ENCODE assay signal across 15 mouse cellular contexts in the genomic region with DNA sequence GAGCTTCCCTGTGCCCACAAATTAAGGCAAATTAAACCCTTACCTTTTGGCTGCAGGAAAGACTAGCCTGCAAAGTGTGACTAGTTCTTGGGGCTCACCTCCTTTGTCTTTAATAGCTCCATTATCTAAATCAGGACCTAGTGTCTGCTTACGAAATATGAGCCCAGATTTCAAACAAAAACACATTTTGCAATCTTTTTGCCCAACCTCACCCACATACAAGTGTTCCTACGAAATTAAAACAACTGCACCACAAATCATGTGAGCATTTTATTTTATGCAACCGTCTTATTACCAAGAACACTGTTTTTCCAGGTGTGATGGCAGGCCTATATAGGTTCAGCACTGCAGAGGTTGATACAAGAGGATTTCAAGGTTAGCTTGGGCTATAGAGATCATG. TPM values are rescaled to one million over a fixed set of nuclear protein-coding genes. Genes with fewer than 3 reads are reported as not detected.
DNase-seq lines count a peak whose midpoint lies in the region; ATAC-seq and TF ChIP-seq lines count a peak whose summit lies in the region.
"Had no signal": no experiment of that assay in that cellular context is flagged by ENCODE, and none has a peak within 500 bp of the region (broad histone marks: within the 10 kb centered on the region; RNA-seq: fewer than 3 reads in every experiment).

No protein-coding gene starts in this region.

- ATAC-seq in forebrain, embryonic 11.5 days (replicated peaks; ENCODE audit: low FRiP score), result no peak
- no peak for ATAC-seq in kidney, embryonic 15.5 days (replicated peaks; ENCODE audit: low FRiP score)
- ATAC-seq in liver, embryonic 13.5 days (ENCODE audit: low read depth), result no peak

- H3K36me3 ChIP-seq in forebrain, embryonic 10.5 days (replicated peaks), result 0 out of 2 replicates have a peak, but pooled peaks cover 3% of the 10 kb centered on the region
- H3K36me3 ChIP-seq in forebrain, embryonic 11.5 days (ENCODE audit: control insufficient read depth, insufficient read depth, low read length), result no peaks in the 10 kb centered on the region
- no peaks in the 10 kb centered on the region for H3K36me3 ChIP-seq in kidney, embryonic 15.5 days
- H3K36me3 ChIP-seq in E14TG2a.4 (ENCODE audit: insufficient read depth, low read length), result peaks cover 13% of the 10 kb centered on the region; the same call in 1 of the 2 replicates
- 0 out of 2 replicates have a peak, but pooled peaks cover 3% of the 10 kb centered on the region for H3K36me3 ChIP-seq in liver, embryonic 13.5 days
- H3K36me3 ChIP-seq: heart, embryonic 15.5 days; midbrain, embryonic 12.5 days had no signal

- peaks cover 38% of the 10 kb centered on the region for H3K4me1 ChIP-seq in forebrain, embryonic 10.5 days
- no peaks in the 10 kb centered on the region; the same call in 1 of the 2 replicates for H3K4me1 ChIP-seq in forebrain, embryonic 11.5 days (replicated peaks; ENCODE audit: control insufficient read depth, insufficient read depth, low read length)
- H3K4me1 ChIP-seq in kidney, embryonic 15.5 days, result peaks cover 66% of the 10 kb centered on the region
- peaks cover 79% of the 10 kb centered on the region for H3K4me1 ChIP-seq in E14TG2a.4 (replicated peaks; ENCODE audit: low read depth, low read length)
- peaks cover 77% of the 10 kb centered on the region for H3K4me1 ChIP-seq in liver, embryonic 13.5 days (replicated peaks)

- no peak overlapping the region for H3K27ac ChIP-seq in forebrain, embryonic 10.5 days
- no peak overlapping the region for H3K27ac ChIP-seq in forebrain, embryonic 11.5 days (ENCODE audit: low read depth, low read length)
- no peak overlapping the region for H3K27ac ChIP-seq in kidney, embryonic 15.5 days
- H3K27ac ChIP-seq in liver, embryonic 13.5 days, result no peak overlapping the region
- H3K27ac ChIP-seq: heart, embryonic 15.5 days; midbrain, embryonic 12.5 days had no signal

- no peak for TF ChIP-seq CTCF in E14TG2a.4 (conservative IDR thresholded peaks at IDR 0.05; ENCODE audit: low read length)

- no peaks in the 10 kb centered on the region for H3K27me3 ChIP-seq in forebrain, embryonic 10.5 days (ENCODE audit: poor library complexity, severe bottlenecking)
- no peaks in the 10 kb centered on the region for H3K27me3 ChIP-seq in forebrain, embryonic 11.5 days (ENCODE audit: control insufficient read depth, insufficient read depth, low read length)
- no peaks in the 10 kb centered on the region for H3K27me3 ChIP-seq in kidney, embryonic 15.5 days
- H3K27me3 ChIP-seq in E14TG2a.4 (ENCODE audit: insufficient read depth, low read length), result no peaks in the 10 kb centered on the region
- H3K27me3 ChIP-seq in liver, embryonic 13.5 days, result no peaks in the 10 kb centered on the region
- H3K27me3 ChIP-seq: heart, embryonic 15.5 days; midbrain, embryonic 12.5 days had no signal

- no peak overlapping the region for H3K9ac ChIP-seq in forebrain, embryonic 11.5 days (ENCODE audit: low read length)
- no peak overlapping the region for H3K9ac ChIP-seq in kidney, embryonic 15.5 days
- H3K9ac ChIP-seq in liver, embryonic 13.5 days, result 0 out of 2 replicates have a peak overlapping the region, but pooled peaks have one; percentile 92

- 86% methylated on average over 3 of the region's 3 CpGs for WGBS in forebrain, embryonic 10.5 days
- 83% methylated on average over 3 of the region's 3 CpGs for WGBS in forebrain, embryonic 11.5 days
- 77% methylated on average over 3 of the region's 3 CpGs for WGBS in kidney, embryonic 15.5 days
- 71% methylated on average over 3 of the region's 3 CpGs for WGBS in liver, embryonic 13.5 days (ENCODE audit: insufficient replicate concordance)

- H3K9me3 ChIP-seq in forebrain, embryonic 10.5 days, result no peaks in the 10 kb centered on the region
- H3K9me3 ChIP-seq in forebrain, embryonic 11.5 days (ENCODE audit: control insufficient read depth, low read length), result no peaks in the 10 kb centered on the region
- no peaks in the 10 kb centered on the region for H3K9me3 ChIP-seq in kidney, embryonic 15.5 days (replicated peaks)
- no peaks in the 10 kb centered on the region for H3K9me3 ChIP-seq in E14TG2a.4 (ENCODE audit: low read length)
- no peaks in the 10 kb centered on the region for H3K9me3 ChIP-seq in liver, embryonic 13.5 days (replicated peaks)
- H3K9me3 ChIP-seq: heart, embryonic 15.5 days; midbrain, embryonic 12.5 days had no signal

- DNase-seq in forebrain, embryonic 10.5 days (ENCODE audit: extremely low spot score, low spot score), result no peak
- DNase-seq in forebrain, embryonic 11.5 days (ENCODE audit: low spot score), result no peak
- no peak for DNase-seq in kidney, postnatal 25 days
- DNase-seq in liver, embryonic 13.5 days, result no peak
- DNase-seq in spleen, postnatal 4 days (ENCODE audit: low spot score in 2 of 2), result no peak
- DNase-seq in embryo, embryonic 10.5 days (ENCODE audit: low spot score), result no peak
- DNase-seq: adrenal gland, postnatal 10 days; gastrocnemius, postnatal 25 days; layer of hippocampus, adult 9-11 months; left cerebral cortex, postnatal 4 days; spleen, adult 18-20 months had no signal

- no peak overlapping the region for H3K4me2 ChIP-seq in forebrain, embryonic 11.5 days (ENCODE audit: low read depth, low read length, severe bottlenecking)
- peak overlapping the region; percentile 81; the same call in 1 of the 2 replicates for H3K4me2 ChIP-seq in kidney, embryonic 15.5 days
- peak overlapping the region; percentile 84 for H3K4me2 ChIP-seq in liver, embryonic 13.5 days

- H3K4me3 ChIP-seq in forebrain, embryonic 10.5 days, result peak overlapping the region; percentile 82; the same call in 1 of the 2 replicates
- H3K4me3 ChIP-seq in forebrain, embryonic 11.5 days (ENCODE audit: low read depth, low read length), result no peak overlapping the region
- H3K4me3 ChIP-seq in kidney, embryonic 15.5 days (replicated peaks), result no peak overlapping the region
- H3K4me3 ChIP-seq in E14TG2a.4 (replicated peaks; ENCODE audit: low read length), result peak overlapping the region; percentile 93; the same call in 1 of the 2 replicates
- peak overlapping the region; percentile 86; the same call in 1 of the 2 replicates for H3K4me3 ChIP-seq in liver, embryonic 13.5 days (replicated peaks)

RNA-seq across cellular contexts. Expression of gene Cisd1, which starts 1.6 kb away (rescaled TPM):
- 138 TPM in 2 replicates for polyA plus RNA-seq in forebrain, embryonic 10.5 days (2016; fragmentation: Nextera tagmentation; extraction: Ambion mirVana)
- 137 and 139 TPM in 2 replicates for polyA plus RNA-seq in forebrain, embryonic 11.5 days (2014; fragmentation: Nextera tagmentation; extraction: Ambion mirVana)
- polyA plus RNA-seq in kidney, embryonic 15.5 days (2015; fragmentation: Nextera tagmentation; extraction: Ambion mirVana), result 131 and 136 TPM in 2 replicates
- 101 and 103 TPM in 2 replicates for polyA plus RNA-seq in liver, embryonic 13.5 days (2015; fragmentation: Nextera tagmentation; extraction: Ambion mirVana)

RNA-seq across cellular contexts. Expression of gene Ipmk, which starts 4.4 kb away (rescaled TPM):
- 21.1 TPM in 2 replicates for polyA plus RNA-seq in forebrain, embryonic 10.5 days (2016; fragmentation: Nextera tagmentation; extraction: Ambion mirVana)
- 25.8 and 26.4 TPM in 2 replicates for polyA plus RNA-seq in forebrain, embryonic 11.5 days (2014; fragmentation: Nextera tagmentation; extraction: Ambion mirVana)
- polyA plus RNA-seq in kidney, embryonic 15.5 days (2015; fragmentation: Nextera tagmentation; extraction: Ambion mirVana), result 14.3 and 18.6 TPM in 2 replicates
- polyA plus RNA-seq in liver, embryonic 13.5 days (2015; fragmentation: Nextera tagmentation; extraction: Ambion mirVana), result 8.3 and 11.2 TPM in 2 replicates

RNA-seq across cellular contexts. Expression of gene Ube2d1, which starts 58.1 kb away (rescaled TPM):
- 92.5 and 95.1 TPM in 2 replicates for polyA plus RNA-seq in forebrain, embryonic 10.5 days (2016; fragmentation: Nextera tagmentation; extraction: Ambion mirVana)
- 139 and 150 TPM in 2 replicates for polyA plus RNA-seq in forebrain, embryonic 11.5 days (2014; fragmentation: Nextera tagmentation; extraction: Ambion mirVana)
- 60.5 and 62.8 TPM in 2 replicates for polyA plus RNA-seq in kidney, embryonic 15.5 days (2015; fragmentation: Nextera tagmentation; extraction: Ambion mirVana)
- polyA plus RNA-seq in liver, embryonic 13.5 days (2015; fragmentation: Nextera tagmentation; extraction: Ambion mirVana), result 7.8 and 9.8 TPM in 2 replicates

Comparison
In these comparisons a context has a peak if more than half of its experiments do, and no peak if none do; other contexts are left out.
1. H3K4me3 ChIP-seq: peak in forebrain, embryonic 10.5 days (single experiment), E14TG2a.4 (single experiment) and liver, embryonic 13.5 days (single experiment); none in forebrain, embryonic 11.5 days (single experiment) and kidney, embryonic 15.5 days (single experiment).